Mouse (Mus musculus) mouse embryonic stem cell (cell line): ENCODE data around the gene Gm4969.

Source experiments
- in situ Hi-C, 2 experiments: fragments of 300-500 bp; cut with MboI; formaldehyde crosslinking; loops; 1 replicate in 1 of 2; 3 replicates in 1 of 2; pipeline ENCODE4 v1.14.3; 2019 to 2020; ENCODE audit warnings: low sequenced_read_pairs in 2 of 2, low pct_unique_long_range_greater_than_20kb in 1 of 2, mixed read lengths in 1 of 2; ENCODE audit not compliant: unreplicated experiment in 1 of 2

The Gm4969 gene

DNA sequence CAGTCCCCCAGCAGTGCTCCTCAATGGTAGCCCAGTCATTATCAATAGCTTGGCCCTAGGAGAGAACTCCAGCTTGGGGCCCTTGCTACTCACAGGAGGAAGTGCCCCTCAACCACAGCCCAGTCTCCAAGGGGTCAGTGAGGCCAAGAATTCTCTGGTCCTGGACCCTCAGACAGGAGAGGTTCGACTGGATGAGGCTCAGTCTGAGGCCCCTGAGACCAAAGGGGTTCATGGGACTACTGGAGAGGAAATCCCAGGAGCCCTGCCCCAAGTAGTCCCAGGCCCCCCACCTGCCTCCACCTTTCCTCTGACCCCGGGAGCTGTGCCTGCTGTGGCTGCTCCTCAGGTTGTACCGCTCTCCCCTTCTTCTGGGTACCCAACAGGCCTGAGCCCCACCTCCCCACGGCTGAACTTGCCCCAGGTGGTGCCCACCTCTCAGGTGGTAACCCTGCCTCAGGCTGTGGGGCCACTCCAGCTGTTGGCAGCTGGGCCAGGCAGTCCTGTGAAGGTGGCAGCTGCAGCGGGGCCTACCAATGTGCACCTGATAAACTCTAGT, 21.7 kb downstream of the Gm4969 start:
- in situ Hi-C loops: no loop called here

DNA sequence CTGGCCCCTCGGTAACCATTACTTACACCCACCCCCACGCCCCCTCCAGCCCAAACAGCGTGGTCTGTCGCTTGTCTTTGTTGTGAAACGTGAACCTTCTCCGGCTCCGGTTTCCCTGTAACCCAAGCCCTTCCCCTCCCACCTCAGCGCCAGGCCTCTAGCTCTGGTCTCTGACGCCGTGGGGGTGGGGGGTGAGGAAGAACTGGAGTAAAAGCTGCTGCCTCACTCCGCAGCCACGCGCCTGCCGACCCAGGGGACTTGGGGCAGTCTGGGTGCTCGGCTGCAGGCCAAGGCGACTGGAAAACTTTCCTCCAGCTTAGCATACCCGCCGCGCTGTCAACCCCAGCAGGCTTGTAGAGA, 22.4 kb downstream of the Gm4969 start:
- in situ Hi-C loops: no loop called here

DNA sequence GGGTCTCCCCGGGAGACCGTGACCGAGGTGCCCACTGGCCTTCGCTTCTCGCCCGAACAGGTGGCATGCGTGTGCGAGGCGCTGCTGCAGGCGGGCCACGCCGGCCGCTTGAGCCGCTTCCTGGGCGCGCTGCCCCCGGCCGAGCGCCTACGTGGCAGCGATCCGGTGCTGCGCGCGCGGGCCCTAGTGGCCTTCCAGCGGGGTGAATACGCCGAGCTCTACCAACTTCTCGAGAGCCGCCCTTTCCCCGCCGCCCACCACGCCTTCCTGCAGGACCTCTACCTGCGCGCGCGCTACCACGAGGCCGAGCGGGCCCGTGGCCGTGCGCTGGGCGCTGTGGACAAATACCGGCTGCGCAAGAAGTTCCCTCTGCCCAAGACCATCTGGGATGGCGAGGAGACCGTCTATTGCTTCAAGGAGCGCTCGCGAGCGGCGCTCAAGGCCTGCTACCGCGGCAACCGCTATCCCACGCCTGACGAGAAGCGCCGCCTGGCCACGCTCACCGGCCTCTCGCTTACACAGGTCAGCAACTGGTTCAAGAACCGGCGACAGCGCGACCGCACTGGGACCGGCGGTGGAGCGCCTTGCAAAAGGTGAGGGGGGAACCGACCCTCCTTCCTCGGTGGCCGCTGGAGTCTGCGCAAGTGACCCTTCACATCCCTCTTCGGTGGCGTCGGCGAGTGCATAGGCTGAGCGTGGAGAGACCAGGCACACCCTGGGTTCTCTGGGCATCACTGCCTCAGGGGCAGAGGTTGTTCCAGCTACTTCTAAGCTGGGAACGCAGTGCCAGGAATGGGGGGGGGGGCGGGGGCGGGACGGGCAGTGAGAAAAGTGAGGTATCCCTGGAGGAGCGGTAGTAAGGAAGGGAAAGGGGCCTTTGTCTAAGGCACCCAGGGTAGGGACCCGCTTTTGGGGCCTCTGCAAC, 23.1 kb downstream of the Gm4969 start:
- in situ Hi-C loops: no loop called here

DNA sequence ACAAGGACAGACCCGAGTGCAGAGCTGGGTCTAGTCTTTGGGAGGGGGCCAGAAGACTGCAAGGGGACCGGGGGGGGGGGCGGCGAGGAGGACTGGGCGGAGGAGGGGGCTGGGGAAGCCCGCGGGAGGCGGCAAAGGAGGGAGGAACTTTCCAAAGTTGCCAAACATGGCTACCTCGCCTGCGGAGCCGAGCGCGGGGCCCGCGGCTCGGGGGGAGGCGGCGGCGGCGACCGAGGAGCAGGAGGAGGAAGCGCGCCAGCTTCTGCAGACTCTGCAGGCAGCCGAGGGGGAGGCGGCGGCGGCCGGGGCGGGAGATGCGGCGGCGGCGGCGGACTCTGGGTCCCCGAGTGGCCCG, 23.7 kb downstream of the Gm4969 start, which contains the start of gene Six5:
Six5 (plus strand) TSS at position 124 of the 355 bp plus-strand sequence.
- in situ Hi-C loops: no loop called here

DNA sequence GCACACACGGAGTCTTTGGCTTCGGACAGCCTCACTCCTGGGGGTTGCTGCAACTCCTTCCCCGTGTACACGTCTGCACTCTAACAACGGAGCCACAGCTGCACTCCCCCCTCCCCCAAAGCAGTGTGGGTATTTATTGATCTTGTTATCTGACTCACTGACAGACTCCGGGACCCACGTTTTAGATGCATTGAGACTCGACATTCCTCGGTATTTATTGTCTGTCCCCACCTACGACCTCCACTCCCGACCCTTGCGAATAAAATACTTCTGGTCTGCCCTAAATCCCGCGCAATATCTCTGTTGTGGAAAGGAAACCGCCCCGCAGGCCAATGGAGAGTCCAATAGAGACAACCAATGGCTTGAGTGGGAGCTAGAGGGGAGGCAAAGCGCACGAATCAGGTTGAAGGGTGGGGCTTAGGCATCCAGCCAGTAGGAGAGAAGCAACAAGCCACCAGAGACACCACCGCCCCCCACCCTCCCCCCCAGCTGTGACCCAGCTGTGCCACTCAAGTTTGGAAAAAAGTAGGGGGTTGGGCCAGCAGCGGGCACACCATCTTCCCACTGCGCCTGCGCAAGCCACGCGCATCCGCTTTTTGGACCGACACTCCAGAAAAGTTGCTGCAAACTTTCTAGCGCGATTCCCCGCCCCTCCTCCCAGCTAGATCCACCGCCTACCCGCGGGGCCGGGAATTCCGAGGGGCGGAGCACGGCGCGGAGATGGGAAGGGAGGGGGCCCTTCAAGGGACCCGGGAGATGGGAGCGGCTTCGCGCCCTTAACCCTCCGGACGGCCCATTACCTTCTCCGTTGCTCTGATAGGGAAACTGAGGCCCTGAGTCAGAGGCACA, 24.4 kb downstream of the Gm4969 start:
- in situ Hi-C loops: no loop called here

DNA sequence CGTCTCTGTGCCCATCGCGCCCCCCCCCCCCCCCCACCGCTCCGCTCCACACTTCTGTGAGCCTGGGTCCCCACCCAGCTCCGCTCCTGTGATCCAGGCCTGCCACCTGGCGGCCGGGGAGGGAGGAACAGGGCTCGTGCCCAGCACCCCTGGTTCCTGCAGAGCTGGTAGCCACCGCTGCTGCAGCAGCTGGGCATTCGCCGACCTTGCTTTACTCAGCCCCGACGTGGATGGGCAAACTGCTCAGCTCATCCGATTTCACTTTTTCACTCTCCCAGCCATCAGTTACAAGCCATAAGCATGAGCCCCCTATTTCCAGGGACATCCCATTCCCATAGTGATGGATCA, 25.0 kb downstream of the Gm4969 start:
- in situ Hi-C loops: no loop called here

DNA sequence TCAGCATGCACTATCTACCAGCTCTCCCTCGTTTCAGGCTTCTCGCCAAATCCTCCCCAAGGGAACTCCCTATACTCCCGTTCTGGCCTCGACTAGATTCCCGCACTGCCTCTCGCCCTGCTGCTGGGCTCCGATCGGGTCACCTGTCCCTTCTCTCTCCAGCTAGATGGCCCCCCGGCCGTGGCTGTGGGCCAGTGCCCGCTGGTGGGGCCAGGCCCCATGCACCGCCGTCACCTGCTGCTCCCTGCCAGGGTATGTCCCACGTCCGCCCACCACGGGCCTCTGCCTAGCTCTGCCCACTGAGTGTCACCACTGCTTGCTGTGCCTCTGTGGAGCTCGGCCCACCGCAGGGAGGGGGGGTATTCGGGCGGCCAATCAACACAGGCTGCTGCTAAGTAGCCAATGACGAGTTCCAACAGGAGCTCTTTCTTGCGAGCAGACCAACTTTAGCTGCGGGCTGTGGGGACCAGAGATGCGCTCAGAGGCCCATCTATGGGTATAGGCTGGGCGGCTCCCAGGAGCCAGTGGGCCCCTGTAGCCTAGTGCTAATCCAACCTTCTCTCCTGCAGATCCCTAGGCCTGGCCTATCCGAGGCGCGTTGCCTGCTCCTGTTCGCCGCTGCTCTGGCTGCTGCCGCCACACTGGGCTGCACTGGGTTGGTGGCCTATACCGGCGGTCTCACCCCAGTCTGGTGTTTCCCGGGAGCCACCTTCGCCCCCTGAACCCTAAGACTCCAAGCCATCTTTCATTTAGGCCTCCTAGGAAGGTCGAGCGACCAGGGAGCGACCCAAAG, 25.6 kb downstream of the Gm4969 start:
- in situ Hi-C loops: no loop called here

DNA sequence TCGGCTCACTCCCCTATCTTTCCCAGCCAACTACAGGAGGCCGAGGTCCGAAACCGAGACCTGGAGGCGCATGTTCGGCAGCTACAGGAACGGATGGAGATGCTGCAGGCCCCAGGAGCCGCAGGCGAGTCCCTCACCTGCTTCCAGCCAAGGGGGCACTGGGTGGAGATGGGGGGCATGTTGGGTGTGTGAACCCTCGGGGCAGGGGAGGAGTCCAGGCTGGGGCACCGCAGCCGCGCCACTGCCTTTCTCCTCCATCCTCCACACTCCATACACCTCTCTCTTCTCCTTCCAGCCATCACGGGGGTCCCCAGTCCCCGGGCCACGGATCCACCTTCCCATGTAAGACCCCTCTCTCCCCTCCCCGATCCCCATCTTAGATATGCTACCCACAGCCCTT, 26.3 kb downstream of the Gm4969 start:
- in situ Hi-C loops: no loop called here

DNA sequence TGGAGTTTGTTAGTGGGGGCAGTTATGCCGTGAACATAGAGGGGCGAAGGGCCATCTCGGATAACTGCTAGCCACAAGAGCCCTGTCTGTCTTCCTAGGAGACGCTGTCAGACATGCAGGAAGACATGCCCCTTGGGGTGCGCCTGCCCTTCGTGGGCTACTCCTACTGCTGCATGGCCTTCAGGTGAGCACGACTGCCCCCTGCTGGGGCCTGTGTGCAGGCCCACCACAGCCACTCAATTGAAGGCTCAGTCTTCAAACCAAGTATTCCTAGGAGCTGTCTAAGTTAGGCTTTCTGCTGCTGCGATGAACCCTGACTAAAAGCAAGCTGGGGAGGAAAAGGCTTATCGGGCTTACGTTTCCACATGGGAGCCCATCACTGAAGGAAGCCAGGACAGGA, 29.4 kb downstream of the Gm4969 start:
- in situ Hi-C loops: no loop called here

DNA sequence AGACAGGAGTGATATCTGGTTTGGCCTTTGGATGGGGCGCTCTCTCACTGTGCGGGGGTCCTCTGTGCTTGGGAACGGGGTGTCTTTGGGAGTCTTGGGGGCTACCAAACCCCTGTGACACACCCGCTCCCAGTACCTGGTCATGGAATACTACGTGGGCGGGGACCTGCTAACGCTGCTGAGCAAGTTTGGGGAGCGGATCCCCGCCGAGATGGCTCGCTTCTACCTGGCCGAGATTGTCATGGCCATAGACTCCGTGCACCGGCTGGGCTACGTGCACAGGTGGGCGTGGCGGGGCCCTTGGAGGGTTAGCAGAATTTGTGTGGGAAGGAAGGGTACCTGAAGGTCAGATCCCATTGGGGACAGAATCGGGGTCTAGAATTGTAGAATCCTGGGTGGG, 31.4 kb downstream of the Gm4969 start:
- in situ Hi-C loops: no loop called here

DNA sequence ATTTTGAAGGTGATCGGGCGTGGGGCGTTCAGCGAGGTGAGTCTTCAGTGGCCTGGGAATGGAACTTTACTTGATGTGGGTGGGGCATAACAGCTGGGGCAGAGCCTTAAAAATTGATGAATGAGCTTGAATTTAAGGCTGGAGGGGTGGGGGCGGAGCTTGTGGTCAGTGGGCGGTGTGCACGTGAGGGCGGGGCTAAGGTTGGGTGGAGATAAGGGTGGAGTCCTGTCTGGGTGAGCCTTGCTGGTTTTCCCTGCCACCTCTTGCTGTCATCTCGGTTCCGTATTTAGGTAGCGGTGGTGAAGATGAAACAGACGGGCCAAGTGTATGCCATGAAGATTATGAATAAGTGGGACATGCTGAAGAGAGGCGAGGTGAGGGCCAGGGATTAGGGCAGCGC, 32.1 kb downstream of the Gm4969 start:
- in situ Hi-C loops: no loop called here

DNA sequence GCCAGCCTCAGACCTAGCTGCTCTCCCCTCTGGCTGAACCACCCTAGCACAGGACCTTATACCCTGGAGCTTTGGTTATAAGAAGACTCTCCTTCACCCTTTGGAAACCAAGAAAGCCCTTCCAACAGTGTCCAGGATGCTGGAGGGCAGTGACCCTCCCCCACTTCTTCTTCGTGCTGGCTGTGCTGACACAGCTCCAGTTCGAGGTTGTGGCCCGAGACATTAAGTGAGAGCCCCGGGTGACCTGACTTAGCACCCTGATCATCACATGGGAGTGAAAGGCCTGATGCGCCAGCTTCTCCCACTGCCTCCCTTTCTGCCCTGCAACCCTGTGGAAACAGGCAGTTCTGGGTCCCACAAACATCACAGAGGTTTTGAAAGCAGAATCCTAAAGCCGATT, 32.7 kb downstream of the Gm4969 start:
- in situ Hi-C loops: no loop called here

DNA sequence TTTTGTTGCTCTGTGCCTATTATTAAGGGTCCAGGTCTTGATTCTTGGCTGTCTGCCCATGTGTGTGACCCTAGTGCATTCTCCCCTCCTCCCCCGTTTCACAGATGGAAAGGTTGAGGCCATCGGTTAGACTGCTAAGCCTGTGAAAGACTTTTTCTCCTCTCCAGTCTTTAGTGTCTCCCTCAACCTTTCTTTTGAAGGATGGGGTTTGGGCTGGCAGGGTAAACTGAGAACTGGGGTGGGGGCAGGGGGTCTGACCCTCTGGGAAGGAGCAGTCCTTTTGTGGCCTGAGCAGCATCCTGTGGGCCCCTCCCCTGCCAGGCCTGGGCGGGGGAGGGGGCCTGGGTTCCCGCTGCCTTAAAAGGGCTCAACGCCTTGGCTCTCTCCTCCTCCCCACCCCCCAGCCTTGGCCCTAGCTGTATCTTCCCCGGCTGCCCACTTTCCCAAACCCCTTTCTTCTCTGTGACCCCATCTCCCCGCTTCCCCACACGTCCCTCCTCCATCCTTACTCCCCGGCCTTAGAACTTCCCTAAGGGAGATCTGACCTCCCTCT, 33.2 kb downstream of the Gm4969 start:
- in situ Hi-C loops: no loop called here

DNA sequence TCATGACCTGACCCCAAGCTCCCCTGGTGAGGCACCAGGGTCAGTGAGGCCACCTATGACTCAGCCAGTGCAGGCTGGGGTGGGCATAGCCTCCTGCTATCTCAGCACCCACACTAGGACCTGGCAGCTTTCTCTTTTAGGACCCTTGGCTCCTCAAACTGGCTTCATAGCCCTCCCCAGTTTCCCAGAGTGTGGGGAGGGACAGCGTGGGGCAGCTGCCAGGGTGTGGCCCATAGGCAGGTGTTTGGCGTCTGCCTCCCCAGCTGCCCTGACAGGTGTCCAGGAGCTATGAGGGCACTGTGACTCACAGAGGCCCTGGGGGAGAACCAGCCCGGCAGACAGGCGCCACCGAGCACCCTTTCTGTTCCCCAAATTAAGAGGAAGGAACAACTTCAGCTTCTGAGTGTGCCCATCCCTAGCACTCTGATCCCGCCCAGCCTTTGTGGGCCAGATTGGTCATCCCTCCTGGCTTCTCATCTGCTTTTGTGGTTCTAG, 33.8 kb downstream of the Gm4969 start:
- in situ Hi-C loops: no loop called here

DNA sequence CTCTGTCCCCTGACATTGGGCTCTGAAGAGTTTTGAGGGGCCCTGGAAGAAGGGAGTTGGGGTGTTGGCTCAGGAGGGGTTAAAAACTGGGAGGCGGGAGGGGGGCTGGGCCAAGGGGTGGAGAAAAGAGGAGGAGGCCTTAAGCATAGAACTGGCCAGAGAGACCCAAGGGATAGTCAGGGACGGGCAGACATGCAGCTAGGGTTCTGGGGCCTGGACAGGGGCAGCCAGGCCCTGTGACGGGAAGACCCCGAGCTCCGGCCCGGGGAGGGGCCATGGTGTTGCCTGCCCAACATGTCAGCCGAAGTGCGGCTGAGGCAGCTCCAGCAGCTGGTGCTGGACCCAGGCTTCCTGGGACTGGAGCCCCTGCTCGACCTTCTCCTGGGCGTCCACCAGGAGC, 34.5 kb downstream of the Gm4969 start, which contains the start of gene Dmpk:
Dmpk (plus strand) TSS at position 149 of the 400 bp plus-strand sequence.
- in situ Hi-C loops: no loop called here

DNA sequence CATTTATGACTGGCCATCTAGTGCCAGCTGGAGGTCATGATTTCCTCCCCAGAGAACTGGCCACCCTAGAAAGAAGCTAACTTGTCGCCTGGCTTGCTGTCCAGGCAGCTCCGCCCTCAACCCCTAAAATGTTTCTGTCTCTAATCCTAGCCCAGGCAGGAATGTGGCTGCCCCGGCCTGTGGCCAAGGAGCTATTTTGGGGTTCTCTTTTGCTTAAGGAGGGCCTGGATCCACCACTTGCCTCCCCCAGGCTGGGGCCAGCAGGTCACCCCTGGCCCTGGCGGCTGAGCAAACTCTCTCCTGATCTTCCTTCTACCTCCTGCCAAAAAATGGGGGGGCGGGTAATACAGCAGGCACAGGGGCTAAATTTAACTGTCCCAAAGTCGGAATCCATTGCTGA, 35.1 kb downstream of the Gm4969 start:
- in situ Hi-C loops: no loop called here

DNA sequence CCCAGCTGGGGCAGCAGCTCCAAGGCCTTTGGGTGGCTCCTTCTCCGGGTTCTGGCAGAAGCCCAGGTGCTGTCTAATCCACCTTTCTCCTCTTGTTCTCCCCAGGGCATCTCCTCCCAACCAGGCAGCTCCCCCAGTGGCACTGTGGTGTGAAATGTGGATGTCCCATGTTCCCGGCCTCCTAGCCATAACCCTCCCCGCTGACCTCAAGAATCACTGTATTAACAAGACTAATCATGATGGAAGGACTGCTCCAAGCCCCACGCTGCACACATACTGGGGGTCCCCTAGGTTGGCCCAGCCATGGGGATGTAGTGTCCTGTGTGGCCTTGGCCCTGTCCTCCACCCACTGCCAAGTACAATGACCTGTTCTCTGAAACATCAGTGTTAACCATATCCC, 36.0 kb downstream of the Gm4969 start:
- in situ Hi-C loops: no loop called here

DNA sequence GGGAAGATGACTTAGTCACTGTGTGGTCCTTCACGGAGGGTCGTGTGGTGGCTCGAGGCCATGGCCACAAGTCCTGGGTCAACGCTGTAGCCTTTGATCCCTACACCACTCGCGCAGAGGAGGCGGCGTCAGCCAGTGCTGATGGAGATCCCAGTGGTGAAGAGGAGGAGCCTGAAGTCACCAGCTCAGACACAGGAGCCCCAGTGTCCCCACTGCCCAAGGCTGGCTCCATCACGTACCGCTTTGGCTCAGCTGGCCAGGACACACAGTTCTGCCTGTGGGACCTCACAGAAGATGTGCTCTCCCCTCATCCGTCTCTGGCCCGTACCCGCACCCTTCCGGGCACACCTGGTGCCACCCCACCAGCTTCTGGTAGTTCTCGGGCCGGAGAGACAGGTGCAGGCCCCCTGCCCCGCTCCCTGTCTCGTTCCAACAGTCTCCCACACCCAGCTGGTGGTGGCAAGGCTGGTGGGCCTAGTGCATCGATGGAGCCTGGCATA, 37.7 kb downstream of the Gm4969 start:
- in situ Hi-C loops: no loop called here
